Mouse (Mus musculus) kidney, adult 2 months (tissue): ENCODE measurements around the gene Pax4.

Experiments used
- CTCF ChIP-seq: fragments of 200-500 bp; conservative IDR thresholded peaks from 2 replicates; pipeline ENCODE4 v1.5.1; 2011; ENCODE audit warnings: low read depth, mild to moderate bottlenecking, control low read depth, low read length, moderate library complexity, mixed read lengths; ENCODE audit not compliant: insufficient read depth, insufficient read length
- POLR2A ChIP-seq: fragments of 200-500 bp; IDR thresholded peaks from one replicate; pipeline ENCODE4 v1.6.1; 2011; ENCODE audit warnings: low read depth, low read length, control low read depth

- TF ChIP-seq CTCF (no peak), POLR2A (no peak)
Measured at GRCm38 (mm10) chr6:28474211-28474610, 25.1 kb upstream of the Pax4 start.
